Mouse (Mus musculus): Measurements from ENCODE around the gene Zfp526.

- TF ChIP-seq CTCF (IDR thresholded peaks at IDR 0.05; ENCODE audit: low read depth) (no peak), EP300 (IDR thresholded peaks at IDR 0.05; ENCODE audit: low read depth) (no peak)
Measured at GRCm38 (mm10) chr7:25220457-25221101, 646 bp upstream of the Zfp526 start, which contains the start of gene Dedd2.

Measured in liver, embryonic 14.5 days (tissue).